Mouse (Mus musculus) G1E (cell line): Measurements from ENCODE around the gene Elovl1. TPM values are rescaled to one million over a fixed set of nuclear protein-coding genes. Genes with fewer than 3 reads are reported as not detected.

Experiments
- ATAC-seq: 2 replicates; pipeline ENCODE4 v1.8.0; 2016; ENCODE audit warnings: mild to moderate bottlenecking; ENCODE audit not compliant: insufficient number of reproducible peaks, poor library complexity, low FRiP score, severe bottlenecking; ENCODE audit errors: extremely low read depth
- DNase-seq: peaks from one replicate; pipeline ENCODE4 v3.0.0; 2012; ENCODE audit warnings: low spot score
- H3K27me3 ChIP-seq: 2 replicates; pipeline ENCODE4 v1.6.1; 2012; ENCODE audit warnings: mild to moderate bottlenecking, low read length, inconsistent platforms; ENCODE audit not compliant: insufficient read depth
- H3K36me3 ChIP-seq: replicated peaks from 2 replicates; pipeline ENCODE3; 2012; ENCODE audit warnings: mild to moderate bottlenecking, inconsistent platforms
- H3K4me1 ChIP-seq: 2 replicates; pipeline ENCODE4 v1.6.1; 2012; ENCODE audit warnings: low read depth, low read length, inconsistent platforms, mixed read lengths; ENCODE audit not compliant: insufficient read depth
- H3K4me3 ChIP-seq: 2 replicates; pipeline ENCODE4 v1.5.1; 2012; ENCODE audit warnings: low read depth, mild to moderate bottlenecking, inconsistent platforms, low read length, moderate library complexity, mixed read lengths
- H3K9me3 ChIP-seq: replicated peaks from 2 replicates; pipeline ENCODE4 v1.6.1; 2012; ENCODE audit warnings: inconsistent platforms
- CTCF ChIP-seq: IDR thresholded peaks from 2 replicates; pipeline ENCODE4 v1.5.1; 2012; ENCODE audit warnings: low read depth, low read length, inconsistent platforms, mixed read lengths
- GATA1 ChIP-seq: IDR thresholded peaks from 2 replicates; pipeline ENCODE4 v1.6.1; 2012; ENCODE audit warnings: borderline replicate concordance, low read length, inconsistent platforms, mixed read lengths
- GATA2 ChIP-seq: IDR thresholded peaks from 2 replicates; pipeline ENCODE4 v1.6.1; 2012; ENCODE audit warnings: low read depth, low read length, inconsistent platforms, borderline replicate concordance
- POLR2AphosphoS5 ChIP-seq: IDR thresholded peaks from 2 replicates; pipeline ENCODE4 v1.6.1; 2012; ENCODE audit warnings: low read depth, low read length, inconsistent platforms; ENCODE audit not compliant: insufficient replicate concordance
- TAL1 ChIP-seq: conservative IDR thresholded peaks from 2 replicates; pipeline ENCODE4 v1.6.1; 2012; ENCODE audit warnings: low read depth, low read length, inconsistent platforms, mixed read lengths
- polyA plus RNA-seq: library from polyadenylated mRNA; stranded (reverse); fragments of >175 nt; gene quantifications from 2 replicates; pipeline ENCODE4 v1.2.3, GENCODE M21; 2012
- total RNA-seq, 2 experiments: library from RNA; stranded (forward) in 1 of 2; stranded (reverse) in 1 of 2; fragments of 200-1000 nt in 1 of 2; fragments of >200 nt in 1 of 2; fragmentation: Nextera tagmentation in 1 of 2; gene quantifications; 2 replicates each; pipeline ENCODE4 v1.2.3; 2014 to 2017

Elovl1 gene
- total and polyA plus RNA-seq, 3 experiments: 82.4 to 117 (median 95.3) TPM

- no peak for ATAC-seq
- peak; percentile 52 for DNase-seq
- H3K36me3 ChIP-seq: peaks cover 36% of the 10 kb centered on the region
- peak overlapping the region; percentile 93 for H3K4me3 ChIP-seq
- H3K27me3 ChIP-seq: peaks cover 15% of the 10 kb centered on the region; the same call in 1 of the 2 replicates
- peaks cover 46% of the 10 kb centered on the region for H3K4me1 ChIP-seq
- TF ChIP-seq TAL1 (no peak), CTCF (no peak), GATA2 (no peak), POLR2AphosphoS5 (no peak), GATA1 (no peak)
- H3K9me3 ChIP-seq: no peaks in the 10 kb centered on the region
Observed at GRCm38 (mm10) chr4:118437829-118438253, 9.9 kb downstream of the Elovl1 start.

GRCm38 (mm10) chr4:118445088-118445487, 17.2 kb downstream of the Elovl1 start:
- no peak for ATAC-seq
- TF ChIP-seq GATA2: no peak
- TF ChIP-seq TAL1: no peak
- no peak for TF ChIP-seq GATA1
- no peak for TF ChIP-seq CTCF
- TF ChIP-seq POLR2AphosphoS5: no peak

GRCm38 (mm10) chr4:118445781-118446414, 18.0 kb downstream of the Elovl1 start:
- no peak for ATAC-seq
- TF ChIP-seq GATA2 (no peak), CTCF (no peak), POLR2AphosphoS5 (no peak), GATA1 (no peak), TAL1 (no peak)
- Histone ChIP-seq H3K27me3 (peaks cover 64% of the 10 kb centered on the region), H3K4me3 (no peak overlapping the region), H3K4me1 (no peaks in the 10 kb centered on the region; the same call in 1 of the 2 replicates), H3K9me3 (no peaks in the 10 kb centered on the region), H3K36me3 (no peaks in the 10 kb centered on the region)
- no peak for DNase-seq

More at GRCm38 (mm10) chr4:118445088-118445487, 17.2 kb downstream of the Elovl1 start:
- no peaks in the 10 kb centered on the region for H3K9me3 ChIP-seq
- H3K27me3 ChIP-seq: peaks cover 60% of the 10 kb centered on the region
- no peak overlapping the region for H3K4me3 ChIP-seq
- H3K4me1 ChIP-seq: no peaks in the 10 kb centered on the region; the same call in 1 of the 2 replicates
- no peaks in the 10 kb centered on the region for H3K36me3 ChIP-seq
- DNase-seq: no peak

- DNase-seq: no peak
- H3K36me3 ChIP-seq: no peaks in the 10 kb centered on the region
- H3K4me1 ChIP-seq: no peaks in the 10 kb centered on the region; the same call in 1 of the 2 replicates
- no peak for ATAC-seq
- H3K27me3 ChIP-seq: peaks cover 60% of the 10 kb centered on the region
- H3K9me3 ChIP-seq: no peaks in the 10 kb centered on the region
- no peak overlapping the region for H3K4me3 ChIP-seq
- TF ChIP-seq POLR2AphosphoS5 (no peak), TAL1 (no peak), GATA2 (no peak), GATA1 (no peak), CTCF (no peak)
Observed at GRCm38 (mm10) chr4:118446415-118447153, 18.7 kb downstream of the Elovl1 start.

GRCm38 (mm10) chr4:118457345-118457975, 29.6 kb downstream of the Elovl1 start, which contains the start of gene Mpl:
TSS of gene Mpl (minus strand) at chr4:118457513.
- DNase-seq (no peak), ATAC-seq (no peak)
- H3K4me1 ChIP-seq: no peaks in the 10 kb centered on the region
- H3K9me3 ChIP-seq: no peaks in the 10 kb centered on the region
- no peak for TF ChIP-seq TAL1
- H3K4me3 ChIP-seq: no peak within 1 kb of the TSS
- H3K36me3 ChIP-seq: no peaks in the 10 kb centered on the region
- H3K27me3 ChIP-seq: peaks cover 42% of the 10 kb centered on the region

- DNase-seq (no peak), ATAC-seq (no peak)
- no peaks in the 10 kb centered on the region for H3K9me3 ChIP-seq
- no peak overlapping the region for H3K4me3 ChIP-seq
- peaks cover 4% of the 10 kb centered on the region for H3K4me1 ChIP-seq
- H3K36me3 ChIP-seq: no peaks in the 10 kb centered on the region
- no peak for TF ChIP-seq CTCF
- TF ChIP-seq TAL1: no peak
- TF ChIP-seq GATA2: no peak
- no peak for TF ChIP-seq POLR2AphosphoS5
- no peak for TF ChIP-seq GATA1
- H3K27me3 ChIP-seq: peaks cover 34% of the 10 kb centered on the region
Observed at GRCm38 (mm10) chr4:118464956-118465355, 37.1 kb downstream of the Elovl1 start.
